Mouse (Mus musculus) ES-Bruce4 (cell line): ENCODE measurements around the gene Ndufb3. TPM values are rescaled to one million over a fixed set of nuclear protein-coding genes. Genes with fewer than 3 reads are reported as not detected.

Experiments
- H3K27ac ChIP-seq: 2 replicates; pipeline ENCODE4 v1.5.1; 2012; ENCODE audit warnings: low read length, inconsistent platforms; ENCODE audit not compliant: insufficient read depth
- H3K27me3 ChIP-seq: 2 replicates; pipeline ENCODE4 v1.6.1; 2012; ENCODE audit warnings: mild to moderate bottlenecking, low read length, inconsistent platforms; ENCODE audit not compliant: control insufficient read depth, poor library complexity, insufficient read depth, severe bottlenecking
- H3K36me3 ChIP-seq: 2 replicates; pipeline ENCODE4 v1.6.1; 2012; ENCODE audit warnings: inconsistent platforms, mild to moderate bottlenecking, low read length, moderate library complexity; ENCODE audit not compliant: control insufficient read depth, poor library complexity, insufficient read depth, severe bottlenecking
- H3K4me1 ChIP-seq: one replicate; pipeline ENCODE4 v1.8.1; 2011; ENCODE audit warnings: low read length; ENCODE audit not compliant: control insufficient read depth, insufficient read depth
- H3K4me3 ChIP-seq: 2 replicates; pipeline ENCODE4 v1.5.1; 2011; ENCODE audit warnings: low read depth, mild to moderate bottlenecking, low read length
- H3K9ac ChIP-seq: 2 replicates; pipeline ENCODE4 v1.6.1; 2012; ENCODE audit warnings: low read depth, mild to moderate bottlenecking, inconsistent platforms; ENCODE audit not compliant: poor library complexity, severe bottlenecking
- H3K9me3 ChIP-seq: replicated peaks from 2 replicates; pipeline ENCODE4 v1.6.1; 2012; ENCODE audit warnings: mild to moderate bottlenecking, low read length, inconsistent platforms; ENCODE audit not compliant: control insufficient read depth, poor library complexity, insufficient read depth, severe bottlenecking
- CTCF ChIP-seq: IDR thresholded peaks from one replicate; pipeline ENCODE4 v1.8.1; 2011; ENCODE audit warnings: low read depth, low read length
- EP300 ChIP-seq: IDR thresholded peaks from 2 replicates; pipeline ENCODE4 v1.6.1; 2011; ENCODE audit warnings: low read depth, low read length; ENCODE audit not compliant: insufficient read depth
- POLR2A ChIP-seq: IDR thresholded peaks from one replicate; pipeline ENCODE4 v1.8.1; 2011; ENCODE audit warnings: low read length; ENCODE audit not compliant: insufficient read depth
- polyA plus RNA-seq: library from polyadenylated mRNA; stranded (reverse); fragments of >200 nt; gene quantifications from 2 replicates; pipeline ENCODE4 v1.2.4, GENCODE M21; 2011; ENCODE audit warnings: low read depth; ENCODE audit not compliant: missing spikeins, insufficient read depth, insufficient read length

The Ndufb3 gene
- polyA plus RNA-seq, 1 experiment, result 97.9 TPM

DNA sequence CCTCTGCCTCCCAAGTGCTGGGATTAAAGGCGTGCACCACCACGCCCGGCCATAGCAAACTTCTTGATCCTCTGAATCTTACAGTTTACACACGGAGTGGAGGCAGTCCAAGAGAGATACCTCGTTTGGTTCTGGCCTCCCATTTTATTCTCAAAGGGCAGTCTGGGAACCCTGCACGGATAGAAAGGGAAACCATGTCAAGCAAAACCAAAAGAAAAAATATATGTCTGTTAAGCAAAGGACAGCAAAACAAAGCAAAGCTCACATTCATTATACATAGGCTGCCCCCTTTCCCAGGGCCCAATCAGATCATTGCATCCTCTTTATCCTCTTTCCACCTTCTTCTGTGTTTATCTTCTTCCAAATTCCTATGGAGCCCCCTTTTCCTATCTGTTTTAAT, 27.6 kb downstream of the Ndufb3 start:
- no peaks in the 10 kb centered on the region for H3K27me3 ChIP-seq
- H3K9ac ChIP-seq, result no peak overlapping the region
- H3K4me1 ChIP-seq, result no peaks in the 10 kb centered on the region
- no peak overlapping the region for H3K27ac ChIP-seq
- no peaks in the 10 kb centered on the region for H3K9me3 ChIP-seq
- H3K36me3 ChIP-seq, result no peaks in the 10 kb centered on the region
- TF ChIP-seq EP300 (no peak), POLR2A (no peak), CTCF (no peak)
- H3K4me3 ChIP-seq, result no peak overlapping the region

DNA sequence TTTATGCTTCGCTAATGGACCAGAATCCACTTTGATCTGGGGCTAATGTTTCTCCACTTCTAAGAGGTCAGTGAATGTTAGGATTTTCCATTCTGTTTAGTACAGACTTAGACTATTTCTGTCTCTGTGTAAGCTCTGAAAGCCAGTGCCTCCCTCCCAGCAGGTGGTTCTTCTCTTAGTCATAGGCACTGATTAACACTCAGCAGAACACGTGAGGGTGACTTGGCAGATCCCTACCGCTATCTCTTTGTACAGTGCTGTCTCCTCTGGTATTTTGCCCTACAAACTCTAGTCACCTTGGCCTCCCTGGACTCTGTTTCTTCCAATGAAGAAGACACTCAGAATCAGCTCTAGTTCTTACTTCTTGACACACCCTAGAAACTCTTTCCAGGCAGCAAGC, 28.2 kb downstream of the Ndufb3 start:
- no peaks in the 10 kb centered on the region for H3K27me3 ChIP-seq
- H3K27ac ChIP-seq, result no peak overlapping the region
- no peaks in the 10 kb centered on the region for H3K9me3 ChIP-seq
- no peaks in the 10 kb centered on the region for H3K4me1 ChIP-seq
- no peaks in the 10 kb centered on the region for H3K36me3 ChIP-seq
- H3K9ac ChIP-seq, result no peak overlapping the region
- no peak overlapping the region for H3K4me3 ChIP-seq
- TF ChIP-seq EP300, result no peak
- TF ChIP-seq POLR2A, result no peak
- no peak for TF ChIP-seq CTCF

DNA sequence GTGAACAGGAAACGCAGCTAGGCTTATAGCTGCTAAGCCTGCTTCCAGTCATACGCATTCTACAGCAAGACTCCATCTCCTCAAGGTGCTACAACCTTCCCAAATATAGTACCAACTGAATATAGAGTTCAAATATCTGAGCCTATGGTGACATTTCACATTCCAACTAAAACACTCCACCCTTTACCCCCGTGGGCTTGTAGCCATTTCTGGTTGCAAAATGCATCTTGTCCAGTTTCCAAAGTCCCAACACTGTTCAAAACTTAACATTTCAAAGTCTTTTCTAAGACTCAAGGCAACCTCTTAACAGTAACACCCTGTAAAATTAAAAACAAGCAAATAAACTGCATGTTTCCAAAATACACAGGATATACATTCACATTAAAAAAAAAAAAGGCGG, 29.0 kb downstream of the Ndufb3 start:
- no peaks in the 10 kb centered on the region for H3K9me3 ChIP-seq
- H3K27ac ChIP-seq, result no peak overlapping the region
- no peaks in the 10 kb centered on the region for H3K4me1 ChIP-seq
- no peak overlapping the region for H3K4me3 ChIP-seq
- H3K9ac ChIP-seq, result no peak overlapping the region
- no peaks in the 10 kb centered on the region for H3K36me3 ChIP-seq
- H3K27me3 ChIP-seq, result no peaks in the 10 kb centered on the region
- TF ChIP-seq CTCF, result no peak
- no peak for TF ChIP-seq POLR2A
- TF ChIP-seq EP300, result no peak

DNA sequence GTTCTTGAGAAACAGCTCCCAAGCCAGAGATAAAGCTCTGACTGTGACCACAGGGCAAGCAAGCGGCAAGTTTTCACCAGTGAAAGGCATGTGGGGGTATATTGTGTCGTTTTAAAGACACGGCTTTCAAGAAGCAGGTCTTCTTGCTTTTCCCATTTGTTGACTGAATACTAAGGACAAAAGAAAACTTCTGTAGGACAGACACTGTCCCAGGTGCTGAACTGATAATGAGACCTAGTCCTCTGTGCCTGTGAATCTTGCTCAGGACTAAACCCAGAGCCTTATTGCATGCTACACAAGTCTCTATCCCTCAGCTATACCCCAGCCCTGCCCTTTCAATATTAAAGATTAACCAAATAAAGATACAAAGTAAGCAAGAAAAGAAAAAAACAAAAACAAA, 30.0 kb downstream of the Ndufb3 start:
- Histone ChIP-seq H3K27ac (no peak overlapping the region), H3K4me1 (no peaks in the 10 kb centered on the region), H3K4me3 (no peak overlapping the region), H3K27me3 (no peaks in the 10 kb centered on the region), H3K9ac (no peak overlapping the region), H3K36me3 (no peaks in the 10 kb centered on the region), H3K9me3 (no peaks in the 10 kb centered on the region)
- no peak for TF ChIP-seq EP300
- no peak for TF ChIP-seq CTCF
- TF ChIP-seq POLR2A, result no peak

GRCm38 (mm10) chr1:58617076-58617475, 30.9 kb downstream of the Ndufb3 start:
- H3K27ac ChIP-seq, result no peak overlapping the region
- no peak overlapping the region for H3K4me3 ChIP-seq
- H3K36me3 ChIP-seq, result no peaks in the 10 kb centered on the region
- H3K27me3 ChIP-seq, result no peaks in the 10 kb centered on the region
- H3K4me1 ChIP-seq, result no peaks in the 10 kb centered on the region
- H3K9ac ChIP-seq, result no peak overlapping the region
- TF ChIP-seq EP300 (no peak), POLR2A (no peak), CTCF (no peak)
- H3K9me3 ChIP-seq, result no peaks in the 10 kb centered on the region

- Histone ChIP-seq H3K36me3 (no peaks in the 10 kb centered on the region), H3K27me3 (no peaks in the 10 kb centered on the region), H3K27ac (no peak overlapping the region), H3K4me1 (no peaks in the 10 kb centered on the region), H3K9me3 (no peaks in the 10 kb centered on the region), H3K9ac (no peak overlapping the region), H3K4me3 (no peak overlapping the region)
- TF ChIP-seq POLR2A (no peak), CTCF (no peak), EP300 (no peak)
Measured at GRCm38 (mm10) chr1:58617978-58618668, 31.9 kb downstream of the Ndufb3 start.
